Mouse (Mus musculus) ES-Bruce4 (cell line): ENCODE data around the gene Sergef.

ENCODE experiments used
- CTCF ChIP-seq: IDR thresholded peaks from one replicate; pipeline ENCODE4 v1.8.1; 2011; ENCODE audit warnings: low read depth, low read length
- POLR2A ChIP-seq: IDR thresholded peaks from one replicate; pipeline ENCODE4 v1.8.1; 2011; ENCODE audit warnings: low read length; ENCODE audit not compliant: insufficient read depth

DNA sequence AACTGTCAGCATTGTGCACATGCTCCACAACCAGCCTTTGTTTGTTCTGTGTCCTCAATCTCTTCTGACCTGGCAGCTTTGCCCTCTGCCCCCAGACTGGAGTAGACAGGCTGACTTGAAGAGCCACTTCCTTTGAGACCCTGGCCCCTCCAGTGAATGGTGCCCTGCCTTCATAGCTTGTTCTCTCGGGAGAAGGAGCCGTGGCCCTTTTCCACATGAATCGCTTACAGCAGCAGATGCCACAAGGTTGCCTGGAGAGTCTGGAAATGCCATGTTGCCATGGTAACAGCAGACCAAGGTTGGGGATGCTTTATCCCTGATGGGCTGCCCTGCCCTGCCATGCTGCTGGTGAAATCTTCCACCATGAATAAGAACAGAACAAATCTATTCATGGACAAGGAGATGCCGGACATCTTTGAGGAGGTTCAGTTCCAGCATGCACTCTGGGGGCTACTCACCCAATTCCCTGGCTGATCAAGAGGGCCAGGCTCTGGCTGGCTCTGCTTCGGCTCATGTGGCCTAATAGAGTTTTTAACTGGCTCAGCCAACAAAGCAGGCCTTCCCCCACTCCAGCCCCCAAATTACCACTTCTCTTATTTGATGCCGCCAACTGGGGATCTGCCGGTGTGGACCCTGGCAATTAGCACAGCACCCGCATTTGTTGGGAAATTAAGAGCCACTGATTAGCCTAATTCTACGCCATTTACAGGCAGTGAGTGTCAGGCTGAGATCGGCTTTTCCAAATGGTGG, 185.5 kb downstream of the Sergef start:
- no peak for TF ChIP-seq POLR2A
- no peak for TF ChIP-seq CTCF
